Mouse (Mus musculus) lung, postnatal 25 days (tissue): Measurements from ENCODE around the gene Hexa.
A peak's percentile ranks its signal among the peaks of the same experiment; 100 is the strongest.

Source experiments
- DNase-seq: peaks from one replicate; pipeline ENCODE4 v3.0.0; 2022; ENCODE audit warnings: low spot score

The Hexa gene

GRCm38 (mm10) chr9:59553719-59554118 lies 14.4 kb downstream of the Hexa start:
- no peak for DNase-seq

- peak; percentile 77 for DNase-seq
Observed at GRCm38 (mm10) chr9:59565600-59565999, 26.3 kb downstream of the Hexa start.

DNA sequence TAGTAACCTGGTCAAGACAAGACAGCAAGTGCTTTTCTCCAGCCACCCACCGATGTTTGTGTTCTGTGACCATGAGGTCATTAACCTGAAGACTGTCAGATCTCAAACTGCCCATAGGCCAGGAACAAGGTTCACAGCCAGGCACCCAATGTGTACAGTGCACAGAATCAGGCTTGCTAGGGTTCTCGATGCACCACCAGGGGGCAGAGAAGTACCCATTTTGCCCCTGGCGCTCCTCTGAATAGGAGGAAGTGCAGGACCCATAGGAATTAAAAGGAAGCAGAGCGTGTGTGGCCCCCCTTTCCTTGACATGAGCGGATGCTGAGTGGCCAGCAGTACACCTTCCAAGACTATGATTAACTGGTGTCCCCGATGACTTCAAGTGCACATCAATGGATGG lies 27.8 kb downstream of the Hexa start:
- peak; percentile 61 for DNase-seq

- no peak for DNase-seq
Observed at GRCm38 (mm10) chr9:59571852-59572251, 32.5 kb downstream of the Hexa start.

- DNase-seq: no peak
Observed at GRCm38 (mm10) chr9:59577401-59577800, 38.1 kb downstream of the Hexa start.

- DNase-seq: peak; percentile 85
Observed at GRCm38 (mm10) chr9:59577844-59578504, 38.6 kb downstream of the Hexa start, which contains the start of gene Celf6. TSS of gene Celf6 (plus strand) at chr9:59577917.

DNA sequence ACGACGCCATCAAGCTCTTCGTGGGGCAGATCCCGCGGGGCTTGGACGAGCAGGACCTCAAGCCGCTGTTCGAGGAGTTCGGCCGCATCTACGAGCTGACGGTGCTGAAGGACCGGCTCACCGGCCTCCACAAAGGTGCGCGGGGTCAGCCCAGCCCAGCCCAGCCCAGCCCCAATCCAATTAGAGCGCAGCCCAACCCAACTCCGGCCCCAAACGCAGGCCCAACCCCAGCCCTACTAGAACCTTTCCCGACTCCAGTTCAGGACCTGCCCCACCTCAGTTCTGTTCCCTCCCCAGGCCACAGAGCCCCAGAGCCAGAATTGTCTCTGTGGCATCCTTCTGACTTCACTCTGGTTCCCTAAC lies 39.1 kb downstream of the Hexa start:
- DNase-seq: no peak

- peak; percentile 78 for DNase-seq
Observed at GRCm38 (mm10) chr9:59584871-59585308, 45.5 kb downstream of the Hexa start.

GRCm38 (mm10) chr9:59588252-59588651 lies 48.9 kb downstream of the Hexa start:
- DNase-seq: no peak

DNA sequence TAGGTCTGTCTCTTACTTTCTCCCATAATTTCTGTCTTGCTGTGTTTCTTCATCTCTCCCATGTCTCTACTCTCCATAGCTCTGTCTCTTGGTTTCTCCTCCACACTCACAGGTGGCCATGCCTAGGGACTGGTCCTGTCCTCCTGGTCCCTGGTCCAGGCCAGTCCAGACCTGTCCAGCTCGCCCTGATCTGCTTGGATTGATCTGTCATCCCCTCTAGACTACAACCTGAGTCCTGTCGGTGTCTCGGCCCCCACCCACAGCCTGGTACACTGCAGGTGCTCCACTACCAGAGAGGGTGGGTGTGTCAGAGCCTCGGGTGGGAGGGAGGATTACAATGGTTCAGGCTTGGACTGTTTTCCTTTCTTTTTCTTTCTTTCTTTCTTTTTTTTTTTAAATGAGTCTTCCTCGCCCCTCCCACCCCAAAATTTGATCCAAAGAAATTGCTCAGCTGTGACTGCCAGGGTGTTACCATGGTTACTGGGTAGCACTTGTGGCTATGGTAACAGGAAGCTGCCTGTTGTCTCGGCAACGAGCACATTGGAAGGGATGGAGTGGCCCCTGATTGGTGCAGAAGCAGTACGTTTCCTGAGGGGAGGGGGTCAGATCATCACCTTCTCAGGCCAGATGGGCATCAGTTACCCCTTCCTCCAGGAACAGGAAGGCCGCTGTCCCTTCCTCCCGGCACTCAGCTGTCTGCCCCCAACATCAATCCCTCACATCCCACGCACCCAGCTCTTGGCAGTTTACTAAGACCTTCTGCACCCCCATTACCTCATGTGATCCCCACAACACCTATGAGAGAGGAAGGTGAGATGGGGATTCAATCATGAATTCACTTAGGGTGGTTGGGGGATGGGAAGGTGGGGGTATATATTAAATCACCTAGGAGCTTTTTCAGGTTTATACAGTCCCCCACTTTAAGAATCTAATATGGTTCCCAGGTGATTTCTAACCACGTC lies 49.7 kb downstream of the Hexa start:
- no peak for DNase-seq

- no peak for DNase-seq
Observed at GRCm38 (mm10) chr9:59589703-59590439, 50.5 kb downstream of the Hexa start.

GRCm38 (mm10) chr9:59601661-59602060 lies 62.3 kb downstream of the Hexa start:
- DNase-seq: no peak

- DNase-seq: no peak
Observed at GRCm38 (mm10) chr9:59605967-59606366, 66.6 kb downstream of the Hexa start.

GRCm38 (mm10) chr9:59610950-59611349 lies 71.6 kb downstream of the Hexa start:
- DNase-seq: no peak
